Mouse (Mus musculus) ES-Bruce4 (cell line): ENCODE data around the gene Hc. TPM values are rescaled to one million over a fixed set of nuclear protein-coding genes. Genes with fewer than 3 reads are reported as not detected.

Experiments used
- H3K27ac ChIP-seq: 2 replicates; pipeline ENCODE4 v1.5.1; 2012; ENCODE audit warnings: low read length, inconsistent platforms; ENCODE audit not compliant: insufficient read depth
- H3K27me3 ChIP-seq: 2 replicates; pipeline ENCODE4 v1.6.1; 2012; ENCODE audit warnings: mild to moderate bottlenecking, low read length, inconsistent platforms; ENCODE audit not compliant: control insufficient read depth, poor library complexity, insufficient read depth, severe bottlenecking
- H3K36me3 ChIP-seq: 2 replicates; pipeline ENCODE4 v1.6.1; 2012; ENCODE audit warnings: inconsistent platforms, mild to moderate bottlenecking, low read length, moderate library complexity; ENCODE audit not compliant: control insufficient read depth, poor library complexity, insufficient read depth, severe bottlenecking
- H3K4me1 ChIP-seq: one replicate; pipeline ENCODE4 v1.8.1; 2011; ENCODE audit warnings: low read length; ENCODE audit not compliant: control insufficient read depth, insufficient read depth
- H3K4me3 ChIP-seq: 2 replicates; pipeline ENCODE4 v1.5.1; 2011; ENCODE audit warnings: low read depth, mild to moderate bottlenecking, low read length
- H3K9ac ChIP-seq: 2 replicates; pipeline ENCODE4 v1.6.1; 2012; ENCODE audit warnings: low read depth, mild to moderate bottlenecking, inconsistent platforms; ENCODE audit not compliant: poor library complexity, severe bottlenecking
- H3K9me3 ChIP-seq: replicated peaks from 2 replicates; pipeline ENCODE4 v1.6.1; 2012; ENCODE audit warnings: mild to moderate bottlenecking, low read length, inconsistent platforms; ENCODE audit not compliant: control insufficient read depth, poor library complexity, insufficient read depth, severe bottlenecking
- CTCF ChIP-seq: IDR thresholded peaks from one replicate; pipeline ENCODE4 v1.8.1; 2011; ENCODE audit warnings: low read depth, low read length
- EP300 ChIP-seq: IDR thresholded peaks from 2 replicates; pipeline ENCODE4 v1.6.1; 2011; ENCODE audit warnings: low read depth, low read length; ENCODE audit not compliant: insufficient read depth
- POLR2A ChIP-seq: IDR thresholded peaks from one replicate; pipeline ENCODE4 v1.8.1; 2011; ENCODE audit warnings: low read length; ENCODE audit not compliant: insufficient read depth
- polyA plus RNA-seq: library from polyadenylated mRNA; stranded (reverse); fragments of >200 nt; gene quantifications from 2 replicates; pipeline ENCODE4 v1.2.4, GENCODE M21; 2011; ENCODE audit warnings: low read depth; ENCODE audit not compliant: missing spikeins, insufficient read depth, insufficient read length

Hc gene
- polyA plus RNA-seq, 1 experiment: not detected

GRCm38 (mm10) chr2:34989749-34990148 lies 71.5 kb downstream of the Hc start:
- no peak for TF ChIP-seq EP300
- no peak for TF ChIP-seq CTCF
- no peak for TF ChIP-seq POLR2A
- no peaks in the 10 kb centered on the region for H3K36me3 ChIP-seq
- no peak overlapping the region for H3K27ac ChIP-seq
- H3K27me3 ChIP-seq: no peaks in the 10 kb centered on the region
- H3K9ac ChIP-seq: no peak overlapping the region
- no peak overlapping the region for H3K4me3 ChIP-seq
- H3K4me1 ChIP-seq: peaks cover 2% of the 10 kb centered on the region
- H3K9me3 ChIP-seq: no peaks in the 10 kb centered on the region

DNA sequence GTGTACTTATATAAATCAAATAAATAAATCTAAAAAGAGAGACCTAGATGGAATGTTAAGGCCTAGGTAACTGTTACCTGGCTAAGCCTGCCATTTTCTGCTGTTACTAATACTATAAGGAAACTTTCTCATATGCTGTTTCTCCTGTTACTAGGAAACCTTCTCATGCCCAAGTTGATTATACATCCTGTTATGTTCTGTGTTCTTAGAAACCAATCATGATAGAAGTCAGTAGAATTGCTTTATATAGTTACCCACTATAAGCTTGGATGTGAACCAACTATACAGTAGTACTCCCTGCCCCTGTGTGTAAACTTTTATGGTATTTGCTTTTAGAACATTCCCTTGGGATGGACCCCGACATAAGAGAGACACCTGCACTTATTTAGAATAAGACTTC lies 73.6 kb downstream of the Hc start:
- TF ChIP-seq EP300: no peak
- no peak for TF ChIP-seq POLR2A
- TF ChIP-seq CTCF: no peak
- no peaks in the 10 kb centered on the region for H3K27me3 ChIP-seq
- no peak overlapping the region for H3K9ac ChIP-seq
- H3K36me3 ChIP-seq: no peaks in the 10 kb centered on the region
- H3K27ac ChIP-seq: no peak overlapping the region
- peaks cover under 1% of the 10 kb centered on the region for H3K4me1 ChIP-seq
- H3K9me3 ChIP-seq: no peaks in the 10 kb centered on the region
- no peak overlapping the region for H3K4me3 ChIP-seq

DNA sequence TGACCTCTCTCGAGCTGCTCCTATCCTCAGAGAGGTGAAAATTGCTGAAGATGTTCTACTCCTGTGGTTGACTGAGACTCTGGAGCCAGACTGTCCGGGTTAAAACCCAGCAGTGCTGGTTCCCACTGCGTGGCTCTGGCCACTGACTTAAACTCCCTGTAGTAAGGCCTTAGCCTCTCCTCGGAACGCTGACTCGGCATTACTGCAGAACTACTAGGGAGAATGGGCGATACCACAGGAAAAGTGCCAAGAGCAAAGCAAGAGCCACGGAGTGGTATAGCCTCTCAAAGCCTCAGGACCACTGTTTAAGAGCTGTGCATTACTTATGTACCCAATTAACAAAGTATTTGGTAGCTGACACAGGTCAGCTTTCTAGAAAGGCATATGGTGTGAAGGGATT lies 76.4 kb downstream of the Hc start:
- Histone ChIP-seq H3K9ac (no peak overlapping the region), H3K4me1 (no peaks in the 10 kb centered on the region), H3K27ac (no peak overlapping the region), H3K27me3 (no peaks in the 10 kb centered on the region), H3K4me3 (no peak overlapping the region), H3K36me3 (no peaks in the 10 kb centered on the region), H3K9me3 (no peaks in the 10 kb centered on the region)
- TF ChIP-seq POLR2A (no peak), CTCF (no peak), EP300 (no peak)

DNA sequence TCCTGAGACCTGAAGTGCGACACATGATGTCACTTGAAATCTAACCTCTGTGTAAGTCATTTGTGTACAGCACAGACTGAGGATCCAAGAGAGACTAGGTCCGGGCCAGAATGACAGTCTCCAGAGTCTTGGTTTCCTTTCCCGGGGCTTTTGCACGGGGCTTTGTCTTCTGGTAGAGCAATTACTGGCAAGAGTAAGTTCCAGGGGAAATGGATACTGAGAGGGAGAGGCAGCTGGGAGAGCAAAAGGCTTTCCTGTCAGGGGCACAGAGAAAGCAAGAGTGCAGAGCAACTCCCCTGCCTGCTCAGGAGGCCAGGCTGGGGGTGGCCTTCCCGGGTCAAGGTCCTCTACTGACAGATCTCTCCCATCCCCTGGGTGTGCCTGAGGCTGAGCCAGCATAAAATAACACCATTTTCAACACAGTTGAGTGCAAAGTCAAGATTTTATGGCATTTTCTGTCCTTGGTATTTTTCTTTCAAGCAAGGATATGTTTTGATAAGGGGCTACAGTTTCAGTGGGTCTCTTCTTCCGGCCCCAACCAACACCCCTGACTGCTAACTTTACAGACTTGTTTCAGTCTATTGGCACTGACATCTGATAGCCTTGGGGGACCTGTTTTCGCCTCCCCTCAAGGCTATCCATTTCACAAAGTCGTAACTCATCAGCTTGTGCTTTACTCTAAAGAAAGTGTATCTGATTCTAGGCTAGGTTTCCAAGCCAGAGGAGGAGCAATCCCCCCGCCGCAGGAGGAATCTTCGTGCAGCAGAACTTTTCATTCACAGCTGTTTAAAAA lies 78.1 kb downstream of the Hc start:
- Histone ChIP-seq H3K9ac (no peak overlapping the region), H3K4me1 (no peaks in the 10 kb centered on the region), H3K27ac (no peak overlapping the region), H3K36me3 (no peaks in the 10 kb centered on the region), H3K27me3 (no peaks in the 10 kb centered on the region), H3K4me3 (no peak overlapping the region), H3K9me3 (no peaks in the 10 kb centered on the region)
- no peak for TF ChIP-seq POLR2A
- TF ChIP-seq CTCF: no peak
- TF ChIP-seq EP300: no peak

DNA sequence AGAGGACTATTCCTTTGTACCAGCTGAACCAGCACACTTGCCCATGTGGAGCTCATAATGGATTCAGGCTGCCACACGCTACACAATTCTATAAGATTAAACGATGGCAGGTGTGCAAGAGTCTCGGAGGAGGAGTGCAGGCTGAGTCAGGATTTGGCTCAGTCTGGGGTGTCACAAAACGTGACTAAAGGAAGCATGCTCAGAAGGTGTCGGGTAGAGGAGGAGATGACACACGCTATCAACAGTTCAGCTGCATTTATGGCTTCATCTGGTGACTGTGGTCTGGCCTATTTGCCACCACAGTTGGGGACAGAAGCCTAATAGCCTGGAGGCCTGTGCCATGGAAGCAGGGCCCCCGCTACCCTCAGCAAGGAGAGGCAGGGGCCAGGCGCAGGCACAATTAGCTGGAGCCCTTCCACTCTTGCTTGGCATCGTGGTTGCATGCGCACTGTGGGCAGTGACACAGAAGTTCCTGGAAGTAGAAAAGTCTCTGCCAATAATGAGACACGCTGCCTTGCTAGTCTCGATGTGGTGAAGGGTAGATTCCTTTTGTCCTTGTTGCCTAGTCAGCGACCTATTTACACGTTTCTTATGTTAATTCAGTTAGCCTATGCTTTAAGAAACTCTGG lies 79.0 kb downstream of the Hc start:
- no peak overlapping the region for H3K9ac ChIP-seq
- no peaks in the 10 kb centered on the region for H3K27me3 ChIP-seq
- TF ChIP-seq EP300 (no peak), POLR2A (no peak), CTCF (no peak)
- H3K4me3 ChIP-seq: no peak overlapping the region
- H3K4me1 ChIP-seq: no peaks in the 10 kb centered on the region
- H3K9me3 ChIP-seq: no peaks in the 10 kb centered on the region
- no peak overlapping the region for H3K27ac ChIP-seq
- no peaks in the 10 kb centered on the region for H3K36me3 ChIP-seq

DNA sequence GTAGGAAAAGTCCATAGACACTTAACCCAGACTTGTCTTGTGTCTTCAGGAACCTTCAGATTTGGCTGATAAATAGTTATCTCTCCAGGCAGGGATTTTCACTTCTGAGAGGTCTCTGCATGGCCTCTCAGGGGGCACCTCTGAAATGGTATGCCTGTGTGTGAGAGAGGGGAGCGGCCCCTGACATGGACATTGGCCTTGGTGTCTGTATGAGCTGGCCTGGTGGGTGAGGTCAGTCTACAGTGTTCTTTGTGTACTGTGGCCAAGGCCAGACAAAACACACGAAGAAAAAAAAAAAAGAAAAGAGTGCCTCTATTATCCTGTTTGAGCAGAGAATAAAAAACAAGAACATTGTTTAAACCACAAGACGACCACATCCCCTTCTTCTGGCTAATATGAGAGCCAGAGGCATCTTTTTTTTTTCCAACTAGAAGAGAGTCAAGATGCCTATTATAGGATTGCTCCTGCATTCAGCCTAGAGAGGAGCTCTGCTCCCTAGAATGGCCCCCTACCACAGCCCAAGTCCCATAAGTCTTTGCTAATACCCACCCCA lies 81.7 kb downstream of the Hc start:
- Histone ChIP-seq H3K27me3 (no peaks in the 10 kb centered on the region), H3K9me3 (no peaks in the 10 kb centered on the region), H3K9ac (no peak overlapping the region), H3K4me3 (no peak overlapping the region), H3K36me3 (no peaks in the 10 kb centered on the region), H3K4me1 (no peaks in the 10 kb centered on the region), H3K27ac (no peak overlapping the region)
- TF ChIP-seq EP300 (no peak), POLR2A (no peak), CTCF (no peak)
